Mouse (Mus musculus) heart, postnatal 4 days (tissue): ENCODE results near the gene Lpgat1. TPM values are rescaled to one million over a fixed set of nuclear protein-coding genes. Genes with fewer than 3 reads are reported as not detected.
A peak's percentile ranks its signal among the peaks of the same experiment; 100 is the strongest.

Experiments used
- DNase-seq: peaks from one replicate; pipeline ENCODE4 v3.0.0; 2021
- total RNA-seq, 2 experiments: library from RNA; stranded (reverse); gene quantifications; 2 replicates each; pipeline ENCODE4 v1.2.3; 2021

The Lpgat1 gene
- total RNA-seq, 2 experiments from 2014 or later, result 89.3 to 101 TPM

DNA sequence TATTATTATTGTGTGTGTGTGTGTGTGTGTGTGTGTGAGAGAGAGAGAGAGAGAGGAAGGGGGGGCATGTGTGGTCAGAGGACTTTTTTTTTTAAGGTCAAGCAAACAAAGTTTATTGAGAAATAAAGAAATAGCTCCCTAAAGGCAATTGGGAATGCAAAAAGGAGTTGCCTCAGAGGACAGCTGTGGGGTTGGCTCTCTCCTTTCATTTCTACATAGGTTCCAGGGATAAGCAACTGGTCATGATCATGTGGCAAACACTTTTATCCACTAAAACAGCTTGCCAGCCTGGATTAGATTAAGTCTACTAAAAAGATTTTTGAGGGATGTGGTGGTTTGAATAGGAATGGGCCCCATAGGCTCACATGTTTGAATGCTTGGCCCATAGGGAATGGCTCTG, 18.8 kb downstream of the Lpgat1 start:
- DNase-seq, result no peak

DNA sequence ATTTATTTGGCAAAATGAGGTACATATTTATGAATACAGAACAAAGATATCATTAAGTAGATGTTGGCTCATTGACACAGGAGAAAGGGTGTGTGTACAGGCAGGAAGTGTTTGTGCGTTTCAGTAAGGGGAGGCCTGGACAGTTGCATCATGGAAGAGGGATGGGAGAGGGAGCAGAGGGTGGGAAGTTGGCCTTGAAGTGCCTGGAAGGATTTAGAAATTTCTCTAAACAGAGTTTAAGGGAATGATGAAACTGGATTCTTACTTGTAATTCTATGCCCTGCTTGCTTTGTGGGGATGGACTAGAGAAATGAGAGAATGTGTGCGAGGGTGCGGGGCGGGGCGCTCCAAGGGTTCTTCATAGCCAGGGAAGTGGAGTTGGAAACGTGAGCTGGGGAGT, 20.2 kb downstream of the Lpgat1 start:
- no peak for DNase-seq

DNA sequence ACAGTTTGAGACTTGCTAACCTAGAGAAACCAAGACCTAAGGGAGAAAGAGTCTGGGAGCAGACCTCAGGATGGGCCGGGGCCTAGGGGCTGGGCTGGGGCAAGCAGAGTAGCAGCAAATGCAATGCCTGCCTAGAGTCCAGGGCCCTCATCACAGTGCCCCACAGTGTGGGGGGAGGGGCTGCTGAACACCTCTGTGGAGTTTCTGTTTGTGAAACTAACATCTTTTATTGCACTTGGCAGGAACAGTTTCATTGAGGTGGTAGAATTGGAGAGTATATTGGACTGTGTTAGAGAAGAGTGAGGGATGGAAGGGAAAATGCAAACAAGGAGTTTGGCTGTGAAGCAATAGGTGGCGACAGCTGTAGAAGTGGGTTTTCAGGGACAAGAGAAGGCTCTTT, 21.1 kb downstream of the Lpgat1 start:
- no peak for DNase-seq

DNA sequence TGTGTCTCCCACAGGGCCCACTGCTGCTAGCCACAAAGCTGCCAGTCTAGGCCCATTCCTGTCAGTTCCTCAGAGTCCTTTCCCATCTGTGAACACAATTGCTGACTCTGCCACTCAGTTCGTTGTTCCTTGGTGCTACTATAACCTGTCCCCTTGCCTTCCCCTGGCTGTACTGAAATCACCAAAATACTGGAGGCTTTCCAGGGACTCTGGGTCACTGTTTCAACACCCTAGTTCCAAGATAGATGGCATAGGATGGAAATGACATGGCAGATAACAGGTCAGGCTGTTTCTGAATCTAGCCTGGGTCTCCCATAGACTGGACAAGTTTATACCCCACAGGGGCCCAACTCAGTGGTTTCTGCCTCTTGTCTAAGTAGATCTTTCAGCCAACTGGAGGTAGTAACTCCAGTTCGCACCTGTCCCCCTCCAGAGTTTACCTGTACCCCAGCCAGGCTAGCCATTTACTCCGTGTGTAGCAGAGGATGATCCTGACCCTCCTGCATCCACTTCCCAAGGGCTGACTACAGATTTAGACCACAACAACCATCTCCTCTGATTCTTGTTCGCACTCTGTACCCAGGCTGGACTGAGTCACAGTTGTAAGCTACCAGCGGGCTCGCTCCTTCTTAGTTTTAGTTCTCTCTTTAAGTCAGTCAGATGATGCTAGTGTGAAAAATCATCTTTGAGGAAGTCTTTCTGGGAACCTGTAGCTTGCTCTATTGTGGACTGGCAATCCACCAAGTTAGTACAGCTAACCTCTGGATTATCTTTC, 23.1 kb downstream of the Lpgat1 start:
- DNase-seq, result no peak

DNA sequence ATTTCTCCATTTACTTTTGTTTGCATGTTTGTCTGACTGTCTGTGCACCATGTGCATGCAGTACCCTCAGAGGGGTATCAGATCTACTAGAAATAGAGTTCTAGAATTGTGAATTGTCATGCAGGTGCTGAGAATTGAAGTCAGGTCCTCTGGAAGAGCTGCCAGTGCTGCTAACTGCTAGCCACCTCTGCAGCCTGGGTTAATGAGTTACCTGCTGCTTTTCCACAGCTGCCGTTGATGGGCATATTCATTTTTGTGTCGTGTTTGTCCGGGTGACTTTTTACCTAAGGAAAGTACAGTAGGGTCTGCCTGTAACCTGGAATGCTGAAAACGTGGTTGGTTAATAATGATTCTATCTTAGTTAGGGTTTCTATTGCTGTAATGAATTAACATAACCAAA, 24.0 kb downstream of the Lpgat1 start:
- no peak for DNase-seq

DNA sequence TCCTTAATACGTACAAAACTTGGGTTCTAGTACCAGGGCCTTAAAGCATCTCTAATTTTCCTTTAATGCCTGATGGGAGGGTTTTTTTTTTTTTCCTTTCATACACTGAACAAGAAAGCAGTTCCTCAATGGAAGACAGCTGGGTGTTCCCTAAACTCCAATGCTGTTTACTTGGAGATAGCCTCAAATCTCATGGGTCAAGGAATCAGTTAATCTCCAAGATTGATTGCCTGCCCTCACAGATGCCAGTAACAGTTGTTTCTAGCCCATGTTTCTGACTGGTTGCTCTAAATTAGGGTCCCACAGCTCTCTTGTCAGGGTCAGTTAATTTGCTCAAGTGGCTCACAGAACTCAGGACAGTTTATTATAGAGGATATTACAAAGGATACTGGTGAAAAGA, 30.8 kb downstream of the Lpgat1 start:
- DNase-seq, result no peak

DNA sequence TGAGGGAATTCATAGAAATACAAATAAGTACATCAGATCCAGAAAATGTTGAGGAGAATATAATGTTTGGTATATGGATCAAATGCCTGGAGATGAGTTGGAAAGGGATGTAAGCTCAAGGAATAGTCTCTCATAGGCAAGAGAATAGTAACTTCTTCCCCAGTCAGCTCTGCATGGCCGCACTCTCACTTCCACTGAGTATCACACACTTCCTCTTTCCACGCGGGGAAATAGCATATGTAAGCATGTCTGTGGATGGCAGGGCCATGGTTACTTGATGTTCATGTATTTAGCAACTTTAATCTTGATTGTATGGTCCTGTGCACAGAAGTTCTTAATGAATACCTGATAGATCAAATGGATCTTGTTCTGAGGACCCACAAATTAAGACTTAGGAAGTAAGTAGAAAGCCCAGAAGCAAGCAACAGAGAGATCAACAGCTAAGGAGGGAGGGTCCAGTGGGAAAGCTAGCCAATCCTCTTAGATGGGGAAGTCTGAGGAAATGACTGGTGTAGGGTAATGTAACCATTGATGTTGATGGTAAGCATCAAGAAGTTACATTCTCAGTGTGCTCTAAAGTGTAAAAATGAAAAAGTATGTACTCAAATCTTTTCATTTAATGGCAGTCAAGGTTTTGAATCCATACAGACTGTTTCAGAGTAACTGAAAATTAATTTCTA, 39.0 kb downstream of the Lpgat1 start:
- DNase-seq, result no peak

DNA sequence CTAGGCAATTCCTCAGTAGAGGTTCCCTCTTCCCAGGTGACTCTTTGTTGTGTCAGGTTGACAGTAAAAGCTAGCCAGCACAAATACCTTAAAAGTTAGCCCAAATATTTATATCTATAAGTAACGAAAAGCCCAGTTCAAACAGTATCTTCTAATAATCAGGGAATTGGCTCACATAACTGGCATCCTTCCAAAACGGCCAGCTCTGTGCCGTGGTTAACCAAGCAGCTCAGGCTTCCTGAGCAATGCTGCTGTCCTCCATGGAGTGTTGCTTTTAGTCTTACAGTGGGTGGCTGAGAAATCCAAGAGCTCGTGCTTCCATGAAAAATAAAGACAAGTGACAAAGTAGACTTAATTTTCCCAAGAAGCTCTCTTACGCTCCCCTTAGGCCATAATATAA, 56.5 kb downstream of the Lpgat1 start:
- DNase-seq, result no peak

DNA sequence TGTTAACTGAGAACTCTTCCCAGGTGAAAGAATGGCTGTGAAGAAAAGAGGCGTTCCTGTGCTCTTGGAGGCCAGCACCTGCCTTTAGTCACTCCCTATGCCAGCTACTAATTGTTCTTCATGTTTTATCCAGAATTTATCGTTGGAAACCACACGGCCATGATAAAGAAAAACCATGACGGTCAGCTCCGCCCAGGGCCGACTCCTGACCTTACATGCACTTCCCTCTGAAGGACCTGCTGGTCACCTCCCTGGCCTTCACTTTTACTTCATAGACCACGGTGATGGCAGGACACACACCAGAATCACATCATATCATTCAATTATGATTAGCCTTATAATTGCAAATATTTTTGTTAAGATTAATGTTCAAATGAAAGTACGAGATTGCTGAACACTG, 57.5 kb downstream of the Lpgat1 start:
- DNase-seq, result no peak

DNA sequence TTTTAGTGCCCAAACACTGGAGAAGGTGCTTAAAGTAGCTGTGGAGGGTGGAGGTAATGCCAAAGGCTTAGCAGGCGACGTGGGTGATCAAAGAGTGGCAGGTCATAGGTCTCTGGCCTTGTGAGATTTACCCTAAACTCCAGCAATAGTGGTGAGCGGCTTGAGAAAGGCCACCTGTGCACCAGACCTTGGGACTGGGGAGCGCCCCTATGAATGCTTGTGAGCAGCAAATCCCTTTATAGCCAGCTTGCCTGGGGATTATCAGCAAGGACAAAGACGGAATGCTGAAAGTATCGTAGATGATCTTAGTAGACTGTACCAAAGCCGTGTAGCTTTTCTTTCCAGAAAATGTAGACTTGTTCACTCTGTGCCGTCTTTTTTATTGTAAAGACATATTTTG, 59.9 kb downstream of the Lpgat1 start:
- no peak for DNase-seq

DNA sequence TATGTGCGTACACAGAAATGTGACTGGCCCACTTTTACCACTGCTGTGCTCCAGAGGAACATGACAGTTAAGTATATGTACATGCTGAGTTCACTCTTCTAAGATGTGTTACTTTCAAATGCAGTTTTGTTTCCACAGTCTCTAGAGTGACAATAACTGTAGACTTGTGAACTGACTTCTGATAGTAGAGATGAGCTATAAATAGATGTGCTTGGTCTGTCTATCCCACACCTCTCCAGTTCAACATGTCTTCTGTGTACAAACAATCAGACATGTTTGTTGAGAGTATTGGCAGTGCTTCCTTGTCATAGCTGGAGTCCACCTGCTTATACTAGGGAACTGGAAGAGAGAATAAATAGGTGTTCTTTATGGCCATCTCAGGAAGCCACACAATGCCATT, 62.8 kb downstream of the Lpgat1 start:
- DNase-seq, result no peak

DNA sequence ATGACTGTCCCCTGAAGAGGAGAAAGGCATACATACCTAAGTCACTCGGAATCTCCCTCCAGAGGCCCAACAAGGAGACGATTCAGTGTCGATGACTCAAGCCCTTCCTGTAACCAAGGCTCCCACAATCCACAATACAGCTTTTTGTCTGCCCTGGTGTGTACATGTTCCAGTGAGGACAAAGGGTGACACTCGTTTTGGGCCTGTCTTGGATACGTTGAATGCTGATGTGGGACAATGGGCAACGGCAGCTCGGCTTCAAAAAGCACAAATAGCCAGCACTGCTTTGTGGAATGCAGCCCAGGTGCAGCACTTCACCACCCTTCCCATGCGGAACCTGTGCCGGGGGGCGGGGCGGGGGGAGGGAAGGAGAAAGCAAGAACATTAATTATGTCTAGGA, 67.5 kb downstream of the Lpgat1 start:
- DNase-seq, result no peak

DNA sequence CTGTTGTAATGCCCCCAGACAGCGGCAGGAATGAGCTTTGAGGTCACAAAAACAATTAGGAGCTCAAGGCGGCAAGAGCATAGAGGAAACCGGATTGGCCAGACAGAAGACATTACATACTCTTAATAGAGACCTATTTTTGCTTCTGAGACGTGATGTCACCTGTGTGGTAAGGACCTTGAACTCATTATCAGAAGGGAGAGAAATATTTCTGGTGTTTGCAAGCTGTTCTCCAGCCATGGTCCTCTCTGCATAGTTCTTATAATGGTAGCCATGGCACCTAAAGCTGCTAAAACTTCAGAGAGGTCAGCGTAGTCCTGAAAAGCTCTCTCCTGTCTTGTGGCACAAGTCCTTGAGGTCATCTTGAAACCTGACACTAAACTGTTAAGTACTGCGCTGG, 68.6 kb downstream of the Lpgat1 start:
- DNase-seq, result no peak

DNA sequence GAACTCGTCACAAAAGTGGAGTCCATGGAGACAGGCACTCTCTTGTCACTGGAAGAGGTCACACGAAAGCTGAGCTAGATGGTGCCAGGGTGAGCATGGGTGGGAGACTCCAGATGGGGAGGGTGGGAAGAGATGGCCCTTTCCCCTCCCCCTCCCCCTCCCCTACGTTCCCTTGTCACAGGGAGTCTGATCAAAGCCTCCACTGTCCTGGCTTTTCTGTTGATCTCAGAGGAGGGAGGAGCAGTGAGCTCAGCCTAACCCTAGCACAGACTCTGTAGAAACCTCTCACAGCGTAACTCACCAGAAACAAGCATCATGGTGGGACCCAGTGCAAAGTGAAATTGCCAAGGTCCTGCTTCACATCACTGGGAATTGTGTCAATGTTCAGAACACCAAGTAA, 69.7 kb downstream of the Lpgat1 start:
- DNase-seq, result no peak

DNA sequence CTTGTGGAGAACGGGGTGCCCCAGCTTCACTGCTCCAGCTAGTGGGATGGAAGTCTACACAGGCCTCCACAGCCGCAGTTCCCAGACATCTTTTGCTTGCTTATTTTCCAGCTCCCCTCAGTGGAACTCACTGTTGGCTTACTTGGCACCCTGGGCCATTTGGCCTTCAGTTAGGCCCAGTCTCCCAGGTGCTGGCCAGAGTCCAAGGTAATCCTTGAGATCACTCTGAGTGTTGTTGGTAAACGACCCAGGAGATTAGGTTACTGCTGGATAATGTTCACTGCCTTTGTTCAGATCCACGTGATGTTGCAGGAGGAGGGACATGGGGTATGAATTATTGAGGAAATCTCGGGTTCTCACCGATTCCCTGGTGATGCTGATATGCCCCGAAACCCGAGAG, 75.4 kb downstream of the Lpgat1 start:
- DNase-seq, result no peak

DNA sequence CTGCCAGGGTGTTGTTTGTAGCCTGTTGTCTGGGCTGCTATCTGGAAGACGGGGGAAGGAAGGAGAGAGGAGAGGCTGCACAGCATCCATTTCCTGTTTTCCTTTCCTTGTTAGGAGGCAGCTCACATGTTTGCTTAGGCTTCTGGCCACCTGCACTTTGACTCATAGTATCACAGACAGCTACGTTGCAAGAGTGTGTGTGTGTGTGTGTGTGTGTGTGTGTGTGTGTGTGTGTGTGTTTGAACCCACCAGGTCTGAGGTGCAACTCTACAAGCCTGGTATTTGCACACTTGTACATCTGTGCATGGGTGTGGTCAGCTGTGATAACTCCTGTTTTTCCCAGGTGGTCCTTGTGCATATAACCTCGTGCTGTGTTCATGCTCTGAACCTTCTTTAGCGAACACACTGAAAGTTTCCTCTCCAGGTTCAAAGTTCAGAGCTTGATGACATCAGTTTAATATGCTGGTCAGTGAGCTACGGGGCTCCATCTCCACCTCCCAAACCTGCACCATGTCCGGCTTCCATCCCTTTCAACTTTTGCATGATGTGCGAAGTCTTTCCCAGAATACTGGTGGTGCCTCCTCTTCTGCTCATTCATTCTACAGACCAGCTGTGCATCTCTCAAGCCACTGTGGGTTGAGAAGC, 76.4 kb downstream of the Lpgat1 start:
- peak; percentile 27 for DNase-seq

DNA sequence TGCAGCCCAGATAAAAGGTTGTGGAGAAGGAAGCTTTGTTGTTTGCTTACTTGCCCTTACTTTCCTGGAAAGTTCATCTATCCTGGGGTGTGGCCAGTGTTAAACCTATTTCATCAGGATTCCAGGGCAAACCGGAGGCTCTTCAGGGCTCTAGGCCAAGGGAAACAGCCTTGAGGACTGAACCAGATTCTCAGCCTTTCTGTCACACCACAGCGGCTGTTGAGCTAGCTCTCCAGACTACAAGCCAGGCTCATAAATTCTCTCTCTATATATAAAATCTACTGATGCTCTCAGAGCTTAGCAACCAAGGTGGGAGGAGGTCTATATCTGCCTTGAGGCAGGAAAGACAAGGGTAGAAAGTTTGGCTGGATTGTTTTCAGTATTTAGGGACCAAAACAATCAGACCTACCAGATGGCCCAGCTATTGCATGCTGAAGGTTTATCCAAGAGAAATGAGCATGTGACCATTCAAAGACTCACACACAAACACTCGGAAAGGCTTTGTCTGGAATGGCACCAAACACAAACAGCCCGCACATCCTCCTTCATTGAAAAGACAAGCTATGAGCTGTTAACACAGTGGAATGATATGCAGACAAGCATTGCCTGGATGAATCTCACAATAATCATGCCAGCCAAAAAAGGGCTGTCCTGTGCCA, 78.7 kb downstream of the Lpgat1 start:
- no peak for DNase-seq

DNA sequence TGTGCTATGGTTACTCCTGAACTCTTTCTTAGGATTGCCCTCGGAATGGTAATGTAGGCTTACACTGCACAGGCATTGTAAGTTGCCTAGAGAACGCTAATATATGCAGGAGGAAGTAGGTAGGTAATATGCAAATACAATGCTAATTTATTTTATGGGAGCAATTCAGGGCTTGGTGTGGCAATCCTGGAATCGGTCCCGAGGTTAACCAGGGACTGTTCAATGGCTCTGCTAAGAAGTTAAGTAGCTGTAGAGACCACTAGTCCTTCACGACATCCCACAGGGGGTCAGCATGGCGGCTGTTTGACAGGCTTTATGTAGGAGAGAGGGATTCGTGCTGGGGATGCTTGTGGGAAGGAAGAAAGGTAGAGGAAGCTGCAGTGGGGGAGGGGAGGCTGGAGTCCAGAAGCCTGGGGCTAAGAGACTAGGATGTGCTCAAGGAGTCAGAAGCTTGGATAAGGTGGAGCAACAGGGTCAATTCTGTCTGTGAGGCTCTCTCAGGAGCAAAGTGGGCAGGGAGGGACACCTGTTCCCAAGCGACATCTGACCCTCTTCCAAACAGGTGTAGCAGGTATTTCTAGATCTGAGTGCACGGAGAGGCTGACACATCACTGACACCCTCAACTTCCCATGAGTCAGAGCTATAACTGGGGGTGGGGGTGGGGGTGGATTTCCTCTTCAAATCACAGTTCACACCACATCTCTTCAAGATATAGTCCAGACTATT, 84.6 kb downstream of the Lpgat1 start:
- DNase-seq, result no peak

DNA sequence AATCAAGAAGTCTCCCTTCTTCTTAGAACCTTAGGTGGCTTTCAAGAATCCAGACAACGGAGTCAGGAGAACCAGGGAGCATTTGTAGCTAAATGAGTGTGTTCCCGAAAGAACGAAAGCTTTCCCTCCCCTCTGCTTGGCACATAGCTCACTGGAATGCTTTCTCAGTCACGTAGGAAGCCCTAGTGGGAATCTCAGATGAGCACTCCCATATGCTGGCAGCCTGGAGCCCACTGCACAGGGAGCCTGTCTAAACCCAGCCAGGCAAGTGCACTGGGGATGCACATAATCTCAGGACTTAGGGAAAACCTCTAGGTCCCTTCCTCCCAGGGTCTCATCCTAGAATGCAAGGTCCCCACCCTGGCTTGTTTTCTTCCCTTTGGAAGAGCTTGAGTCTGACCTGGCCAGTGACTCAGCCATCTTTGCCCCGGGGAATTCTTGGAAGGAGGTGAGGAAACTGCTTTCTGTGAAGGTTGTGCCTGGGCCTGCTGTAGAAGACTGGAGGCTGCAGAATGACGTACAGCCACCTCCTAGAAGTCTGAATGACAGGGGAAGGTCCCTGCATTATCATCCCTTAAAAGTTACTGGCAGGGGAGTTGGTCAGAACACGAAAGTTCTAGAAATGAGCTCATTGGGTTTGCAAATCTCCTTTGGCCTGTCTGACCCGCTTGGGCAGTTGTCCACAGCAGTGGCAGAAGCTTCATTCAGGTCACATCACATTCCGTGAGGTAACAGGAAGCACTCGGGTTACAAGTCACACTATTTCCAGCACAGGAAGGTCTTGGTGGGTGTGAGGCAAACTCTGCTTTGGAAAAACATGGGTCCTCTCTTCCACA, 85.4 kb downstream of the Lpgat1 start:
- no peak for DNase-seq

DNA sequence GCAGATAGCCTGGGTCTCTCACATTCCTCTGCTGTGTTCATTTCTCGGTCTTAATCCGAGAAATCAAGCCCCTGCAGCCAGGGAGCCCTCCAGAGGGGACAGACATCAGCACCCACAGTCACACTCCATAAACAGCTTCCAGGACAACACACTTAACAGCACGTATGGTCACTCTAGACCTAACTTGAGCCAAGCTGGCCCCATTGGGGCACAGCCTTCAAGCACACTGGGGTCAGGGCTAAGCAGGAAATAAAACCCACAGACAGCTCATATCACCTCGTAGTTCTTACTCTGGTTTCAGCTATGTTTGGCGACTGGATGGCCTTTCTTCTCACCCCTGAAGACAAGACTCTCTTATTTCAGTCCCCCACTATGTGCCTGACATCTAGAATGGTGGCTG, 87.1 kb downstream of the Lpgat1 start:
- no peak for DNase-seq

DNA sequence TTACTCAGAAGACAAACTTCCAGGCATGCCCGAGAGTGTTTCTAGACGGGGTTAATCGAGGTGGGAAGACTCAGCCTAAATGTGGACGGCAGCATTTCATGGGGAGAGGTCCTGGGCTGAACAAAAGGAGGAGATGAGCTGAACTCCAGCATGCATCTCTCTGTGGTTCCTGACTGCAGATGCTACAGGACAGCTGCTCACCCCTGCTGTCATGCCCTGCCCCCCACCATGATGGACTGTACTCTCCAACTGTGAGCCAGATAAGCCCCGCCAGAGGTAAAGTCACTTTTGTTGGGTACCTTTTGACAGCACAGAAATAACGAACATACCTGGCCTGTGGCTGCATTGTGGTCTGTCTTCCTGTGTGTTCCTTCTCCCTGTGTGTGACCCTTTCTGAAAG, 88.2 kb downstream of the Lpgat1 start:
- no peak for DNase-seq

DNA sequence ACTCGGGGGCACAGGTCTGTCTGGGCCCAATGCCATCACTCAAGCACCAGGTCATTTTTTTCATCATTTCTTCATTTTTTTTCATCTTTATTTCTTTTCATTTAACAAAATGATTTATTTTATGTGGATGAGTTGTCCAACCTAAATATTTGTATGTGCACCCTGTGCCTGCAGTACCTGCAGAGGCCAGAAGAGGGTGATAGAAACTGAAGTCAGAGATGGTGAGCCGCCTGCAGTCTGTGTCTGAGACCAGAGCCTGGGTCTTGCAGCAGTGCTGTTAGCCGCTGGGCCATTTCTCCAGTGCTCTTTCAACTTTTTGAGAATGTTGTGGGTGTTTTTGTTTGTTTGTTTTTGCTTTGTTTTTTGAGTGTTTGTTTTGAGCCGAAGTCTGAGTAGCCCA, 89.1 kb downstream of the Lpgat1 start:
- no peak for DNase-seq
